Mouse (Mus musculus) lung, adult 2 months (tissue): ENCODE data around the gene Pgpep1.

Source experiments
- CTCF ChIP-seq: fragments of 200-500 bp; IDR thresholded peaks from 2 replicates; pipeline ENCODE4 v1.5.1; 2011; ENCODE audit warnings: mild to moderate bottlenecking, low read length, control low read depth; ENCODE audit not compliant: insufficient read depth
- POLR2A ChIP-seq: fragments of 200-500 bp; IDR thresholded peaks from 2 replicates; pipeline ENCODE4 v1.6.1; 2011; ENCODE audit warnings: low read depth, mild to moderate bottlenecking, control low read depth, low read length, borderline replicate concordance; ENCODE audit errors: extremely low read depth

GRCm38 (mm10) chr8:70648921-70649320 lies 11.3 kb downstream of the Pgpep1 start:
- TF ChIP-seq CTCF (no peak), POLR2A (no peak)
